Mouse (Mus musculus): Measurements from ENCODE around the gene Slc22a2. TPM values are rescaled to one million over a fixed set of nuclear protein-coding genes. Genes with fewer than 3 reads are reported as not detected.
"Not testable (repeated sequence)": the region's sequence is repeated elsewhere in the genome, so short reads cannot be mapped to it uniquely, and the experiment has no call there.

Gene Slc22a2
- 1.9 and 3.6 TPM in 2 replicates for polyA plus RNA-seq (2012; ENCODE audit: insufficient read depth, insufficient read length, missing spikeins)

- Histone ChIP-seq H3K27ac (replicated peaks; ENCODE audit: low read depth, low read length) (no peak within 1 kb of the TSS), H3K4me3 (ENCODE audit: insufficient read depth, low read depth, low read length) (no peak within 1 kb of the TSS)
These were observed at the start of gene Slc22a2 for GRCm38 (mm10) chr17:12583991-12584390. Gene Slc22a2 (plus strand): TSS chr17:12584132.

GRCm38 (mm10) chr17:12534353-12535145 is 49.4 kb upstream of the Slc22a2 start:
- no peak overlapping the region for H3K4me3 ChIP-seq (ENCODE audit: insufficient read depth, low read depth, low read length)
- H3K4me1 ChIP-seq (ENCODE audit: control insufficient read depth, insufficient read depth, insufficient read length, low read length), result peaks cover 5% of the 10 kb centered on the region
- H3K27ac ChIP-seq (replicated peaks; ENCODE audit: low read depth, low read length), result no peak overlapping the region

More at GRCm38 (mm10) chr17:12583991-12584390, at the start of gene Slc22a2:
- H3K4me1 ChIP-seq (ENCODE audit: control insufficient read depth, insufficient read depth, insufficient read length, low read length), result no peaks in the 10 kb centered on the region

GRCm38 (mm10) chr17:12562215-12562614 is 21.7 kb upstream of the Slc22a2 start:
- H3K4me1 ChIP-seq (ENCODE audit: control insufficient read depth, insufficient read depth, insufficient read length, low read length), result no peaks in the 10 kb centered on the region
- H3K4me3 ChIP-seq (ENCODE audit: insufficient read depth, low read depth, low read length), result no peak overlapping the region
- H3K27ac ChIP-seq (replicated peaks; ENCODE audit: low read depth, low read length), result no peak overlapping the region

- not testable (repeated sequence) for H3K4me3 ChIP-seq (ENCODE audit: insufficient read depth, low read depth, low read length); H3K4me1 ChIP-seq (ENCODE audit: control insufficient read depth, insufficient read depth, insufficient read length, low read length); H3K27ac ChIP-seq (replicated peaks; ENCODE audit: low read depth, low read length)
These were observed 19.4 kb upstream of the Slc22a2 start for GRCm38 (mm10) chr17:12564481-12565000.

GRCm38 (mm10) chr17:12565443-12565842 is 18.5 kb upstream of the Slc22a2 start:
- H3K4me3 ChIP-seq (ENCODE audit: insufficient read depth, low read depth, low read length), result no peak overlapping the region
- no peaks in the 10 kb centered on the region for H3K4me1 ChIP-seq (ENCODE audit: control insufficient read depth, insufficient read depth, insufficient read length, low read length)
- H3K27ac ChIP-seq (replicated peaks; ENCODE audit: low read depth, low read length), result no peak overlapping the region

GRCm38 (mm10) chr17:12571316-12571715 is 12.6 kb upstream of the Slc22a2 start:
- Histone ChIP-seq H3K4me1 (ENCODE audit: control insufficient read depth, insufficient read depth, insufficient read length, low read length) (peaks cover 5% of the 10 kb centered on the region), H3K27ac (replicated peaks; ENCODE audit: low read depth, low read length) (peak overlapping the region; percentile 93), H3K4me3 (ENCODE audit: insufficient read depth, low read depth, low read length) (no peak overlapping the region)

- Histone ChIP-seq H3K4me1 (ENCODE audit: control insufficient read depth, insufficient read depth, insufficient read length, low read length) (peaks cover 5% of the 10 kb centered on the region), H3K27ac (replicated peaks; ENCODE audit: low read depth, low read length) (peak overlapping the region; percentile 93), H3K4me3 (ENCODE audit: insufficient read depth, low read depth, low read length) (no peak overlapping the region)
These were observed 11.9 kb upstream of the Slc22a2 start for GRCm38 (mm10) chr17:12571924-12572463.

GRCm38 (mm10) chr17:12575391-12575790 is 8.5 kb upstream of the Slc22a2 start:
- Histone ChIP-seq H3K4me3 (ENCODE audit: insufficient read depth, low read depth, low read length) (no peak overlapping the region), H3K4me1 (ENCODE audit: control insufficient read depth, insufficient read depth, insufficient read length, low read length) (peaks cover 5% of the 10 kb centered on the region), H3K27ac (replicated peaks; ENCODE audit: low read depth, low read length) (no peak overlapping the region)

- no peak overlapping the region for H3K4me3 ChIP-seq (ENCODE audit: insufficient read depth, low read depth, low read length)
- H3K27ac ChIP-seq (replicated peaks; ENCODE audit: low read depth, low read length), result no peak overlapping the region
- H3K4me1 ChIP-seq (ENCODE audit: control insufficient read depth, insufficient read depth, insufficient read length, low read length), result no peaks in the 10 kb centered on the region
These were observed 6.8 kb upstream of the Slc22a2 start for GRCm38 (mm10) chr17:12577096-12577495.

GRCm38 (mm10) chr17:12585366-12585765 is 1.4 kb downstream of the Slc22a2 start:
- H3K27ac ChIP-seq (replicated peaks; ENCODE audit: low read depth, low read length), result no peak overlapping the region

GRCm38 (mm10) chr17:12586966-12587365 is 3.0 kb downstream of the Slc22a2 start:
- no peak overlapping the region for H3K4me3 ChIP-seq (ENCODE audit: insufficient read depth, low read depth, low read length)
- no peaks in the 10 kb centered on the region for H3K4me1 ChIP-seq (ENCODE audit: control insufficient read depth, insufficient read depth, insufficient read length, low read length)
- no peak overlapping the region for H3K27ac ChIP-seq (replicated peaks; ENCODE audit: low read depth, low read length)

More at GRCm38 (mm10) chr17:12585366-12585765, 1.4 kb downstream of the Slc22a2 start:
- no peak overlapping the region for H3K4me3 ChIP-seq (ENCODE audit: insufficient read depth, low read depth, low read length)
- no peaks in the 10 kb centered on the region for H3K4me1 ChIP-seq (ENCODE audit: control insufficient read depth, insufficient read depth, insufficient read length, low read length)

GRCm38 (mm10) chr17:12588801-12589247 is 4.9 kb downstream of the Slc22a2 start:
- Histone ChIP-seq H3K4me1 (ENCODE audit: control insufficient read depth, insufficient read depth, insufficient read length, low read length) (no peaks in the 10 kb centered on the region), H3K27ac (replicated peaks; ENCODE audit: low read depth, low read length) (no peak overlapping the region), H3K4me3 (ENCODE audit: insufficient read depth, low read depth, low read length) (no peak overlapping the region)

- no peak overlapping the region for H3K4me3 ChIP-seq (ENCODE audit: insufficient read depth, low read depth, low read length)
These were observed 7.1 kb downstream of the Slc22a2 start for GRCm38 (mm10) chr17:12590911-12591625.

GRCm38 (mm10) chr17:12595846-12596515 is 12.0 kb downstream of the Slc22a2 start:
- Histone ChIP-seq H3K4me1 (ENCODE audit: control insufficient read depth, insufficient read depth, insufficient read length, low read length) (no peaks in the 10 kb centered on the region), H3K4me3 (ENCODE audit: insufficient read depth, low read depth, low read length) (no peak overlapping the region), H3K27ac (replicated peaks; ENCODE audit: low read depth, low read length) (no peak overlapping the region)

More at GRCm38 (mm10) chr17:12590911-12591625, 7.1 kb downstream of the Slc22a2 start:
- H3K27ac ChIP-seq (replicated peaks; ENCODE audit: low read depth, low read length), result no peak overlapping the region
- no peaks in the 10 kb centered on the region for H3K4me1 ChIP-seq (ENCODE audit: control insufficient read depth, insufficient read depth, insufficient read length, low read length)
